Mouse (Mus musculus): Measurements from ENCODE around the gene Msh6.

DNA sequence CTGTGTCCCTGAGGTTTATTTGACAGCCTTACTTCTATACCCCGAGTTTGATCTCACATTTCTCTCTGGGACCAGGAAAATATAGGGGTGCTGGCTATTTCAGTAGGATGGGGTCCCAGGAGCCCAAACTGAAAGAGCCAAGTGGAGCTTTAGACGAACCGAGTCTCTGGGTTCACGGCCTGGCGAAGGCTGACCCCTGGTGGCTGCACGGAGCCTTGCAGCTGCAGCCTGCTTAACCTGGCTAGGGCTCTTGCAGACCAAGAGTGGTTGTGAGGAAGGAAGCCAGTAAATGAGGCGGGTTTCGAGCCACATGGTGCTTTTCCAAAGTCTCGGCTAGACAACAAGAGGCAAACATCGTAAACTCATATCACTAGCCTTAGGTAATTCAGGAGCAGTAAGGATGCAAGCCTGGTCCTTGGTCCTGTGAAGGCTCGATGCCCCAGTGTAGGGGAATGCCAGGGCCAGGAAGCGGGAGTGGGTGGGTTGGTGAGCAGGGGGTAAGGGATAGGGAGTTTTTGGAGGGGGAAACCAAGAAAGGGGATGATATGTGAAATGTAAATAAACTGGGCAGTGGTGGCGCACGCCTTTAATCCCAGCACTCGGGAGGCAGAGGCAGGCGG, 25.8 kb upstream of the Msh6 start:
- TF ChIP-seq GATA1 (IDR thresholded peaks at IDR 0.05; ENCODE audit: low read depth, low read length) (no peak), CHD1 (IDR thresholded peaks at IDR 0.05; ENCODE audit: low read depth, low read length) (no peak), CTCF (IDR thresholded peaks at IDR 0.05 in 2 of 3, conservative IDR thresholded peaks at IDR 0.05 in 1 of 3; ENCODE audit: control insufficient read depth in 1 of 3, insufficient read depth in 1 of 3, low read depth in 2 of 3, low read length in 3 of 3, poor library complexity in 1 of 3, severe bottlenecking in 1 of 3) (peak; percentile 97 to 98 (median 98)), NRF1 (IDR thresholded peaks at IDR 0.05; ENCODE audit: insufficient read depth, low read depth, low read length, poor library complexity, severe bottlenecking) (no peak), BHLHE40 (IDR thresholded peaks at IDR 0.05; ENCODE audit: borderline replicate concordance, low read depth, low read length) (no peak), RCOR1 (IDR thresholded peaks at IDR 0.05; ENCODE audit: low read depth, low read length) (no peak)

Measured in MEL (cell line).